Mouse (Mus musculus) embryonic fibroblast, embryonic 13.5 days (primary cell): ENCODE data around the gene Igfbpl1. TPM values are rescaled to one million over a fixed set of nuclear protein-coding genes. Genes with fewer than 3 reads are reported as not detected.

ENCODE experiments used
- H3K27ac ChIP-seq: 2 replicates; pipeline ENCODE4 v1.5.1; 2012; ENCODE audit warnings: low read length, control low read depth, inconsistent platforms; ENCODE audit not compliant: insufficient read depth
- H3K4me1 ChIP-seq: 2 replicates; pipeline ENCODE4 v1.6.1; 2011; ENCODE audit warnings: low read length; ENCODE audit not compliant: control insufficient read depth, insufficient read depth
- H3K4me3 ChIP-seq: 2 replicates; pipeline ENCODE4 v1.5.1; 2011; ENCODE audit warnings: mild to moderate bottlenecking, control low read depth, low read length; ENCODE audit not compliant: insufficient read depth
- CTCF ChIP-seq: IDR thresholded peaks from 2 replicates; pipeline ENCODE4 v1.5.1; 2011; ENCODE audit warnings: mild to moderate bottlenecking, control low read depth, low read length, moderate library complexity, borderline replicate concordance; ENCODE audit not compliant: insufficient read depth
- POLR2A ChIP-seq: IDR thresholded peaks from 2 replicates; pipeline ENCODE4 v1.6.1; 2011; ENCODE audit warnings: low read depth, mild to moderate bottlenecking, control low read depth, low read length, moderate library complexity
- polyA plus RNA-seq: library from polyadenylated mRNA; stranded (reverse); fragments of >200 nt; gene quantifications from 2 replicates; pipeline ENCODE4 v1.2.4, GENCODE M21; 2011; ENCODE audit warnings: low read depth; ENCODE audit not compliant: missing spikeins, insufficient read length

Gene Igfbpl1
- polyA plus RNA-seq, 1 experiment: 0.49 TPM

- H3K27ac ChIP-seq: no peak overlapping the region
- H3K4me3 ChIP-seq: no peak overlapping the region
- TF ChIP-seq CTCF (no peak), POLR2A (no peak)
- H3K4me1 ChIP-seq: 0 out of 2 replicates have a peak, but pooled peaks cover 3% of the 10 kb centered on the region
Observed at GRCm38 (mm10) chr4:45763288-45764140, 63.2 kb downstream of the Igfbpl1 start.

DNA sequence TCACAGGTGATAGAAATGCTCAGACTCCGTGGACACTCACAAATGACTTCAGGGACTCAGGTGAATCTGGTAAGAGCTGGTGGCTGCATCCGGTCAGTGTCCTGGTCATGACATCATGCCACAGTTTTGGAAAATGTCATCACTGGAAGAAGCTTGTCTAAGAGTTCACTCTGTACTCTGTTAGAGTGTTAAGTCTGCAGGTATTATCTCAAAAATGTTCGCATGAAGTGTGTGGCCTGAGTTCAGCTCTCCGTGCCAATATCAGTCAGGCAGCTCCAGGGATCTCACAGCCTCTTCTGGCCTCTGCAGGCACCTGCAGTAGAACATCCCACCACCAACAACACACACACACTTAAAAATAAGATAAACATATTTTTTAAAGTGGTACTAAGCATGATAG lies 64.1 kb downstream of the Igfbpl1 start:
- no peak overlapping the region for H3K4me3 ChIP-seq
- TF ChIP-seq POLR2A: no peak
- no peak for TF ChIP-seq CTCF
- 0 out of 2 replicates have a peak, but pooled peaks cover 3% of the 10 kb centered on the region for H3K4me1 ChIP-seq
- no peak overlapping the region for H3K27ac ChIP-seq

Other genes with a start within 250 kb of the Igfbpl1 start
- 1.4 and 2.2 TPM in 2 replicates for gene Aldh1b1, start 27.9 kb downstream of the Igfbpl1 start, polyA plus RNA-seq
- gene Stra6l, start 21.7 kb upstream of the Igfbpl1 start, polyA plus RNA-seq: not detected in 2 replicates
- gene Ccdc180, start 63.4 kb upstream of the Igfbpl1 start, polyA plus RNA-seq: not detected in 2 replicates
- gene Tdrd7, start 138.4 kb upstream of the Igfbpl1 start, polyA plus RNA-seq: 22.0 and 25.6 TPM in 2 replicates
- gene Tmod1, start 212.0 kb upstream of the Igfbpl1 start, polyA plus RNA-seq: 0.15 and 0.56 TPM in 2 replicates